Mouse (Mus musculus) liver, embryonic 14.5 days (tissue): ENCODE results near the gene Henmt1. TPM values are rescaled to one million over a fixed set of nuclear protein-coding genes. Genes with fewer than 3 reads are reported as not detected.

Source experiments
- ATAC-seq: fragments of 200-750 bp; cut with Nextera tagmentation; 2 replicates; pipeline ENCODE4 v1.8.0; 2017; ENCODE audit warnings: moderate number of reproducible peaks, mild to moderate bottlenecking, moderate library complexity; ENCODE audit not compliant: insufficient read depth
- DNase-seq, 3 experiments: peaks; one replicate each; pipeline ENCODE4 v3.0.0-alpha.2; 2012 to 2013; ENCODE audit warnings: low read depth in 3 of 3, low spot score in 3 of 3
- H3K27ac ChIP-seq: fragments of 300-500 bp; sonication (generic); 2 replicates; pipeline ENCODE4 v1.5.1; 2014; ENCODE audit warnings: moderate library complexity, mild to moderate bottlenecking, control low read depth, inconsistent platforms
- H3K27me3 ChIP-seq: fragments of 300-500 bp; sonication (generic); 2 replicates; pipeline ENCODE4 v1.6.1; 2014; ENCODE audit warnings: mild to moderate bottlenecking, low read length, moderate library complexity; ENCODE audit not compliant: control insufficient read depth, insufficient read depth
- H3K36me3 ChIP-seq: fragments of 300-500 bp; sonication (generic); replicated peaks from 2 replicates; pipeline ENCODE4 v1.6.1; 2014; ENCODE audit warnings: low read depth; ENCODE audit not compliant: control insufficient read depth, insufficient read depth
- H3K4me1 ChIP-seq, 2 experiments: fragments of 200-500 bp in 1 of 2; fragments of 300-500 bp in 1 of 2; sonication (generic) in 1 of 2; replicated peaks; 2 replicates each; pipeline ENCODE4 v1.6.1; 2012 to 2014; ENCODE audit warnings: antibody characterized with exemption in 1 of 2, inconsistent platforms in 1 of 2, low read length in 1 of 2; ENCODE audit not compliant: control insufficient read depth in 2 of 2, insufficient read depth in 2 of 2
- H3K4me2 ChIP-seq: fragments of 300-500 bp; sonication (generic); 2 replicates; pipeline ENCODE4 v1.6.1; 2014; ENCODE audit warnings: low read depth, mild to moderate bottlenecking, control low read depth, moderate library complexity
- H3K4me3 ChIP-seq, 2 experiments: fragments of 200-500 bp in 1 of 2; fragments of 300-500 bp in 1 of 2; sonication (generic) in 1 of 2; 2 replicates each; pipeline ENCODE4 v1.5.1; 2012 to 2014; ENCODE audit warnings: low read depth in 2 of 2, low read length in 2 of 2, mild to moderate bottlenecking in 2 of 2, control low read depth in 1 of 2, inconsistent platforms in 1 of 2, moderate library complexity in 1 of 2; ENCODE audit not compliant: insufficient read depth in 1 of 2
- H3K9ac ChIP-seq: fragments of 300-500 bp; sonication (generic); replicated peaks from 2 replicates; pipeline ENCODE4 v1.6.1; 2014; ENCODE audit warnings: mild to moderate bottlenecking, control low read depth, moderate library complexity
- H3K9me3 ChIP-seq: fragments of 300-500 bp; sonication (generic); 2 replicates; pipeline ENCODE4 v1.6.1; 2016; ENCODE audit warnings: low read length, mixed read lengths; ENCODE audit not compliant: control insufficient read depth
- CTCF ChIP-seq: IDR thresholded peaks from 2 replicates; pipeline ENCODE4 v1.5.1; 2016; ENCODE audit warnings: antibody characterized with exemption, low read depth, control low read depth
- EP300 ChIP-seq: IDR thresholded peaks from 2 replicates; pipeline ENCODE4 v1.6.1; 2016; ENCODE audit warnings: antibody characterized with exemption, low read depth
- WGBS: fragments of 180-500 bp; shearing (Covaris S2); extraction: QIAGEN DNeasy Blood & Tissue Kit; methylation state at CpG from one replicate; pipeline ENCODE4 v1.1.7; 2014; ENCODE audit not compliant: insufficient replicate concordance; 5-methylcytosine and 5-hydroxymethylcytosine counted together
- polyA plus RNA-seq, 2 experiments: library from polyadenylated mRNA; depleted of rRNA in 1 of 2; stranded (reverse) in 1 of 2; unstranded in 1 of 2; fragments of >200 nt; fragmentation: Nextera tagmentation in 1 of 2; extraction: Ambion mirVana in 1 of 2; gene quantifications; 2 replicates each; pipeline versions ENCODE4 v1.2.1 to v1.2.3; 2012 to 2014

Henmt1 gene
- polyA plus RNA-seq, 2 experiments = 0.03 TPM; not detected in 1

DNA sequence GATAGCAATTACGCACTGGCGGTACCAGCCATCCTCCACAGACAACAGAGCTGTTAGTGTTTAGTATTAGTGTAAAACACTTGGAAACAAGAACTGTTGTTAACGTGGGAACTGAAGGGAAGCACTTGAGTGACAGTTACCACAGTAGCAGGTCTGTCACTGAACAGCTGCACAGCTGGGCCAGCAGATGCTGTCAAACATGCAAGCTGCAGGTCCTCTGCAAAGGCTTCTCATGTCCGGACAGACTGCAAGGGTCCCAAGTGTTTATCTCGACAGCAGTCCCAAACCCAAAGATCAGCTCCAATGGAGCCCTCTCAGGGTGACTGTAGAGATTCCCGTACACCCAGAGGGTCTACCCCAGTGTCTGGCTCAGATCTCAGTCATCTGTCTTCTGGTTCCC lies 42.3 kb downstream of the Henmt1 start:
- no peak for ATAC-seq
- H3K36me3 ChIP-seq = no peaks in the 10 kb centered on the region
- H3K27me3 ChIP-seq = no peaks in the 10 kb centered on the region
- no peaks in the 10 kb centered on the region for H3K9me3 ChIP-seq
- no peak overlapping the region for H3K4me3 ChIP-seq
- no peak for DNase-seq
- H3K4me2 ChIP-seq = no peak overlapping the region
- H3K9ac ChIP-seq = no peak overlapping the region
- TF ChIP-seq CTCF (no peak), EP300 (0 out of 2 replicates have a peak, but pooled peaks have one; percentile 9)
- H3K27ac ChIP-seq = no peak overlapping the region
- WGBS = 35% methylated on average over 6 of the region's 6 CpGs
- H3K4me1 ChIP-seq = peaks cover 3 to 13% of the 10 kb centered on the region in 2 experiments; a peak in 3 of 4 replicates

GRCm38 (mm10) chr3:108983989-108984388 lies 44.3 kb downstream of the Henmt1 start:
- DNase-seq (peak in 1 of 3 experiments; percentile 13), ATAC-seq (peak; percentile 83)
- no peak overlapping the region for H3K27ac ChIP-seq
- no peak overlapping the region for H3K9ac ChIP-seq
- no peaks in the 10 kb centered on the region for H3K36me3 ChIP-seq
- H3K4me3 ChIP-seq = no peak overlapping the region
- no peaks in the 10 kb centered on the region for H3K27me3 ChIP-seq
- 9% methylated on average over 5 of the region's 5 CpGs for WGBS
- H3K9me3 ChIP-seq = no peaks in the 10 kb centered on the region
- TF ChIP-seq CTCF (no peak), EP300 (no peak)
- peaks cover 3 to 10% of the 10 kb centered on the region in 2 experiments; a peak in 3 of 4 replicates for H3K4me1 ChIP-seq
- no peak overlapping the region for H3K4me2 ChIP-seq

DNA sequence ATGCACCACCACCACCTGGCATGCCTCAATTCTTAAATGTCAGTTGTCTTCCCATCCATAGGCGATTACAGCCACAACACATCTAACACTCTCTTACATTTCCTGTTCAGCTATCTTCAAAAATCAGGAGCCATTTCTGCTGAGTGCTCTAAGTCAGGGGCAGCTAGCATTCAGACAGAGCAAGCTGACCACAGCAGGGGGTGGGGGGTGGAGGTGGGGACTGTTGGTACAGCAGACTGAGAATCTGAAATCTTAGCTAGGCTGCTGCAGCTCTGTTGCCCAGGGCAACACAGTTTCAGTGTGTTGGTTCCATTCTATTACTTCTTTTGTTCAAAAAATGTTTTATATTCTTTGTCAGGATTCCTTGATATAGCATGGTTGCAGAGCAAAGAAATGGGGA lies 46.9 kb downstream of the Henmt1 start:
- no peaks in the 10 kb centered on the region for H3K27me3 ChIP-seq
- H3K27ac ChIP-seq = no peak overlapping the region
- H3K4me3 ChIP-seq = no peak overlapping the region
- H3K9me3 ChIP-seq = no peaks in the 10 kb centered on the region
- DNase-seq (no peak), ATAC-seq (no peak)
- H3K36me3 ChIP-seq = no peaks in the 10 kb centered on the region
- no peak overlapping the region for H3K9ac ChIP-seq
- H3K4me2 ChIP-seq = no peak overlapping the region
- no peak for TF ChIP-seq CTCF
- TF ChIP-seq EP300 = no peak
- peaks cover 3 to 10% of the 10 kb centered on the region in 2 experiments; a peak in 3 of 4 replicates for H3K4me1 ChIP-seq
- WGBS = 28% methylated on average over 1 of the region's 1 CpGs

DNA sequence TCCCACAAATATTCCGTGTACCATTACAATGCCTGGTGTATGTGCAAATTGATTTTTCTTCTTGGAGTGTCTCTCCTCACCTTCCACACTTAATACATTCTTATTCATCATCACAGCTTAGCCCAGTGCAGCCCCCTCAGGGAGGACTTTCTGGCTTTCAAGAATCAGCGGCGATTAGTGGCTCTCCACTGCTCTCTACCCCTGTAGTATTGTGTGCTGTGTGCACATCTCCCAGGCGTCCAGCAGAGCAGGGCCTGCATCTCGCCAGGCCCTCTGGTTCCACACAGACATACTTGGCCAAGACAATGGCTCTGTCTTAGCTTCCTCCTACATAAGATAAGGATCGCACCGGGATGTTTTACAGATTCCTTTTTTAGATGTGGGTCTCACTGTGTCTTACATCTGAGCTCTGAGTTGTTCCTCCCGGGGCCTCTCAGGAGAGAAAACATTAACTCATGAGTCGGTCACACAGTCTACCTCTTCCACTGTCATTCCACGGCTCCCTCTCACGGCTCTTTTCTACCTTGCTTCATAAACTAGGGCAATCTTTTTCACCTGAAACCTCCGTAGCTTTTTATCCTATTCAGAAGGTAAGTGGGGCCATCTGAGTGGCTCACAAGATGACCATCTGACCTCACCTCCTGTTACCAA lies 47.5 kb downstream of the Henmt1 start:
- Histone ChIP-seq H3K36me3 (no peaks in the 10 kb centered on the region), H3K4me2 (no peak overlapping the region), H3K27ac (no peak overlapping the region), H3K4me1 (peaks cover 3 to 10% of the 10 kb centered on the region in 2 experiments; a peak in 3 of 4 replicates), H3K9me3 (no peaks in the 10 kb centered on the region), H3K27me3 (no peaks in the 10 kb centered on the region), H3K4me3 (no peak overlapping the region), H3K9ac (no peak overlapping the region)
- 60% methylated on average over 12 of the region's 12 CpGs for WGBS
- no peak for ATAC-seq
- DNase-seq = no peak
- TF ChIP-seq EP300 (no peak), CTCF (no peak)

GRCm38 (mm10) chr3:108989971-108990548 lies 50.4 kb downstream of the Henmt1 start:
- Histone ChIP-seq H3K9me3 (no peaks in the 10 kb centered on the region), H3K36me3 (no peaks in the 10 kb centered on the region), H3K4me3 (no peak overlapping the region), H3K9ac (no peak overlapping the region), H3K27ac (no peak overlapping the region), H3K27me3 (no peaks in the 10 kb centered on the region), H3K4me1 (peaks cover 0 to 13% of the 10 kb centered on the region in 2 experiments; a peak in 2 of 4 replicates), H3K4me2 (no peak overlapping the region)
- WGBS = 59% methylated on average over 9 of the region's 9 CpGs
- no peak for TF ChIP-seq EP300
- TF ChIP-seq CTCF = no peak
- ATAC-seq (no peak), DNase-seq (no peak)
